Mouse (Mus musculus) brain, embryonic 18.5 days (tissue): ENCODE results near the gene Ppp2ca.
A peak's percentile ranks its signal among the peaks of the same experiment; 100 is the strongest.
"Not testable (repeated sequence)": the region's sequence is repeated elsewhere in the genome, so short reads cannot be mapped to it uniquely, and the experiment has no call there.

Experiments
- DNase-seq: peaks from one replicate; pipeline ENCODE4 v3.0.0-alpha.2; 2012; ENCODE audit warnings: low read depth, low spot score

Gene Ppp2ca

GRCm38 (mm10) chr11:52094568-52094967 is 3.9 kb upstream of the Ppp2ca start:
- no peak for DNase-seq

- DNase-seq = no peak
These were observed 1.5 kb upstream of the Ppp2ca start for GRCm38 (mm10) chr11:52097016-52097415.

- no peak for DNase-seq
These were observed 885 bp upstream of the Ppp2ca start for GRCm38 (mm10) chr11:52097596-52097995.

GRCm38 (mm10) chr11:52099031-52099761 is 715 bp downstream of the Ppp2ca start:
- peak; percentile 47 for DNase-seq

GRCm38 (mm10) chr11:52099771-52100219 is 1.3 kb downstream of the Ppp2ca start:
- DNase-seq = no peak

- no peak for DNase-seq
These were observed 4.5 kb downstream of the Ppp2ca start for GRCm38 (mm10) chr11:52102977-52103376.

GRCm38 (mm10) chr11:52105503-52105902 is 7.0 kb downstream of the Ppp2ca start:
- no peak for DNase-seq

GRCm38 (mm10) chr11:52106037-52106436 is 7.6 kb downstream of the Ppp2ca start:
- DNase-seq = no peak

- DNase-seq = no peak
These were observed 8.0 kb downstream of the Ppp2ca start for GRCm38 (mm10) chr11:52106438-52106837.

- DNase-seq = no peak
These were observed 10.3 kb downstream of the Ppp2ca start for GRCm38 (mm10) chr11:52108796-52109195.

- no peak for DNase-seq
These were observed 10.9 kb downstream of the Ppp2ca start for GRCm38 (mm10) chr11:52109421-52109820.

GRCm38 (mm10) chr11:52115479-52115878 is 17.0 kb downstream of the Ppp2ca start:
- no peak for DNase-seq

- not testable (repeated sequence) for DNase-seq
These were observed 17.6 kb downstream of the Ppp2ca start for GRCm38 (mm10) chr11:52116117-52116516.

- no peak for DNase-seq
These were observed 18.7 kb downstream of the Ppp2ca start for GRCm38 (mm10) chr11:52117156-52117555.

- not testable (repeated sequence) for DNase-seq
These were observed 21.9 kb downstream of the Ppp2ca start for GRCm38 (mm10) chr11:52120415-52120814.

GRCm38 (mm10) chr11:52122045-52122444 is 23.6 kb downstream of the Ppp2ca start:
- no peak for DNase-seq

- no peak for DNase-seq
These were observed 26.0 kb downstream of the Ppp2ca start for GRCm38 (mm10) chr11:52124468-52124867.

GRCm38 (mm10) chr11:52127169-52127568 is 28.7 kb downstream of the Ppp2ca start:
- no peak for DNase-seq

- DNase-seq = no peak
These were observed 29.3 kb downstream of the Ppp2ca start for GRCm38 (mm10) chr11:52127760-52128159.

- no peak for DNase-seq
These were observed 30.0 kb downstream of the Ppp2ca start for GRCm38 (mm10) chr11:52128316-52129061.

GRCm38 (mm10) chr11:52129171-52129570 is 30.7 kb downstream of the Ppp2ca start:
- no peak for DNase-seq

- no peak for DNase-seq
These were observed 31.4 kb downstream of the Ppp2ca start for GRCm38 (mm10) chr11:52129621-52130450.
